Mouse (Mus musculus) limb, embryonic 14.5 days (tissue): ENCODE data around the gene Snrpg. TPM values are rescaled to one million over a fixed set of nuclear protein-coding genes. Genes with fewer than 3 reads are reported as not detected.

Experiments used
- ATAC-seq: fragments of 200-750 bp; cut with Nextera tagmentation; 2 replicates; pipeline ENCODE4 v1.8.0; 2017; ENCODE audit warnings: low read depth, moderate number of reproducible peaks, moderate TSS enrichment; ENCODE audit not compliant: low FRiP score
- DNase-seq: peaks from one replicate; pipeline ENCODE4 v3.0.0-alpha.2; 2015; ENCODE audit warnings: low spot score
- H3K27ac ChIP-seq: fragments of 300-500 bp; sonication (generic); replicated peaks from 2 replicates; pipeline ENCODE4 v1.5.1; 2014; ENCODE audit warnings: low read depth, mild to moderate bottlenecking, low read length, moderate library complexity, mixed read lengths
- H3K27me3 ChIP-seq: fragments of 300-500 bp; sonication (generic); 2 replicates; pipeline ENCODE4 v1.6.1; 2014; ENCODE audit warnings: low read length, mixed read lengths; ENCODE audit not compliant: control insufficient read depth, insufficient read depth
- H3K36me3 ChIP-seq: fragments of 300-500 bp; sonication (generic); 2 replicates; pipeline ENCODE4 v1.6.1; 2014; ENCODE audit warnings: mild to moderate bottlenecking, low read length, moderate library complexity, mixed read lengths; ENCODE audit not compliant: control insufficient read depth, insufficient read depth
- H3K4me1 ChIP-seq: fragments of 300-500 bp; sonication (generic); 2 replicates; pipeline ENCODE4 v1.6.1; 2014; ENCODE audit warnings: antibody characterized with exemption, low read length, mixed read lengths; ENCODE audit not compliant: control insufficient read depth, insufficient read depth
- H3K4me2 ChIP-seq: fragments of 300-500 bp; sonication (generic); replicated peaks from 2 replicates; pipeline ENCODE4 v1.6.1; 2014; ENCODE audit warnings: low read depth, mild to moderate bottlenecking, low read length, moderate library complexity; ENCODE audit not compliant: severe bottlenecking
- H3K4me3 ChIP-seq: fragments of 300-500 bp; sonication (generic); replicated peaks from 2 replicates; pipeline ENCODE4 v1.5.1; 2014; ENCODE audit warnings: low read length
- H3K9ac ChIP-seq: fragments of 300-500 bp; sonication (generic); 2 replicates; pipeline ENCODE4 v1.6.1; 2014; ENCODE audit warnings: mild to moderate bottlenecking, low read depth, low read length, moderate library complexity; ENCODE audit not compliant: severe bottlenecking
- H3K9me3 ChIP-seq: fragments of 300-500 bp; sonication (generic); 2 replicates; pipeline ENCODE4 v1.6.1; 2016; ENCODE audit warnings: low read length; ENCODE audit not compliant: control insufficient read depth
- POLR2A ChIP-seq: fragments of 200-500 bp; IDR thresholded peaks from 2 replicates; pipeline ENCODE4 v1.8.0; 2012; ENCODE audit warnings: inconsistent platforms, mild to moderate bottlenecking, moderate library complexity, borderline replicate concordance; ENCODE audit not compliant: insufficient read depth, insufficient read length; ENCODE audit errors: extremely low read depth
- WGBS: fragments of 180-500 bp; shearing (Covaris S2); extraction: QIAGEN DNeasy Blood & Tissue Kit; methylation state at CpG from one replicate; pipeline ENCODE4 v1.1.7; 2014; 5-methylcytosine and 5-hydroxymethylcytosine counted together
- polyA plus RNA-seq, 2 experiments: library from polyadenylated mRNA; depleted of rRNA in 1 of 2; stranded (reverse) in 1 of 2; unstranded in 1 of 2; fragments of >200 nt; fragmentation: Nextera tagmentation in 1 of 2; extraction: Ambion mirVana in 1 of 2; gene quantifications; 2 replicates each; pipeline versions ENCODE4 v1.2.1 to v1.2.3; 2012 to 2014

Snrpg gene
- polyA plus RNA-seq (2012; rRNA removed) (155 and 632 TPM in 2 replicates), polyA plus RNA-seq (2014; fragmentation: Nextera tagmentation; extraction: Ambion mirVana) (646 and 684 TPM in 2 replicates)

DNA sequence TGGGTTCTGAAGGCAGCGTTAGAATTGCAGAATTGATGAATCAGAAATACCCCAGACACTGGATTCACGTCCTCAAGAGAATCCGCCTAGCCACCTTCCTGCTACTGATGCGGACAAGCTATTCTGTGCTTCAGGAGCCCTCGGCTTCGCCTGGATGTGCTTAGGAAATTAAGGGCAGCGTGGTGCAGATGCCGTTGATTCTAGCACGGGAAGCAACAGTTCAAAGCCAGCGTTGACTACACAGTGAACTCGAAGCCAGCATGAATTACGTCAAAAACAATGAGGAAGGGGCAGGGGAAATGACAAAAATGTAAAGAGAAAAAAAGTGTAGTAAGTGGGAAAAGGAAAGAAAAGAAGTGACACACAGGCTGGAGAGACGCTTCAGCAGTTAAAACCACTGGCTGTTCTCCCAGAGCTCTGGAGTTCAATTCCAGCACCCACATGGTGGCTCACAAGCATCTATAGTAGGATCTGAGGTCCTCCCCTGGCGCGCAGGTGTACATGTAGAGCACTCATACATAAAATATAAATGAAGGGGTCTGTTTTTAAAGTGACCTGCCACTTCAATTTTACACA lies at the start of gene Snrpg:
TSS of gene Snrpg (plus strand) at position 541 of the 576 bp plus-strand sequence.
- H3K4me3 ChIP-seq: peak within 1 kb of the TSS; percentile 82
- no peak for DNase-seq
- 20% methylated on average over 15 of the region's 15 CpGs for WGBS
- H3K36me3 ChIP-seq: peaks cover 16% of the 10 kb centered on the region
- TF ChIP-seq POLR2A: no peak
- no peaks in the 10 kb centered on the region for H3K9me3 ChIP-seq
- H3K4me2 ChIP-seq: peak within 1 kb of the TSS; percentile 87
- H3K9ac ChIP-seq: peak within 1 kb of the TSS; percentile 78
- peak within 1 kb of the TSS; percentile 91 for H3K27ac ChIP-seq
- peaks cover 20% of the 10 kb centered on the region for H3K4me1 ChIP-seq
- H3K27me3 ChIP-seq: no peaks in the 10 kb centered on the region
- ATAC-seq: no peak; the same call in 1 of the 2 replicates

- DNase-seq: no peak
- H3K27me3 ChIP-seq: no peaks in the 10 kb centered on the region
- no peak overlapping the region for H3K4me2 ChIP-seq
- H3K36me3 ChIP-seq: no peaks in the 10 kb centered on the region
- no peak overlapping the region for H3K27ac ChIP-seq
- WGBS: 89% methylated on average over 5 of the region's 5 CpGs
- no peak overlapping the region for H3K9ac ChIP-seq
- no peak overlapping the region for H3K4me3 ChIP-seq
- no peaks in the 10 kb centered on the region for H3K9me3 ChIP-seq
- H3K4me1 ChIP-seq: no peaks in the 10 kb centered on the region
- no peak for TF ChIP-seq POLR2A
- ATAC-seq: no peak
Measured at GRCm38 (mm10) chr6:86322031-86322563, 49.0 kb upstream of the Snrpg start.

- Histone ChIP-seq H3K9me3 (no peaks in the 10 kb centered on the region), H3K27me3 (no peaks in the 10 kb centered on the region), H3K4me3 (no peak overlapping the region), H3K9ac (no peak overlapping the region), H3K27ac (no peak overlapping the region), H3K4me1 (no peaks in the 10 kb centered on the region), H3K4me2 (no peak overlapping the region), H3K36me3 (no peaks in the 10 kb centered on the region)
- DNase-seq (no peak), ATAC-seq (no peak)
- WGBS: 90% methylated on average over 9 of the region's 9 CpGs
- no peak for TF ChIP-seq POLR2A
Measured at GRCm38 (mm10) chr6:86322991-86323390, 48.1 kb upstream of the Snrpg start.

DNA sequence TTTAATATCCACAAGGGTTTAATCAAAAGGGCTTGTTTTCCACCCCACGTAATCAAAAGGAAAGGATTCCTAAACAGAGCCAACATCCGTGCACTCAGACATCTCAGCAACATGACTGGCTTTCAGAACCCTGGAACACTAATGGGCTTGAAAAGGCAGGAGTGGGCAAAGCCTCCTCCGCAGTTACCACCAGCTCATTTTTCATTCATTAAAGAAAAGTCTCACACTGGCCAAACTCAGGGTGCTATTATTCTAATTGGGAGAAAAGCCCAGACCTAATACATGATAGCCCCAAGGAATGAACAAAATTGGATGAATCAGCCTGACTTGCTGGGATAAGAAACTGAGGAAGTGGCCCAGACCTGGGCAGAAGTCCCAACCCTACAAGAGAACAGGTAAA lies 46.7 kb upstream of the Snrpg start:
- ATAC-seq (no peak), DNase-seq (no peak)
- Histone ChIP-seq H3K27me3 (no peaks in the 10 kb centered on the region), H3K9ac (no peak overlapping the region), H3K4me2 (no peak overlapping the region), H3K27ac (no peak overlapping the region), H3K4me3 (no peak overlapping the region), H3K4me1 (0 out of 2 replicates have a peak, but pooled peaks cover 3% of the 10 kb centered on the region), H3K9me3 (no peaks in the 10 kb centered on the region), H3K36me3 (no peaks in the 10 kb centered on the region)
- no peak for TF ChIP-seq POLR2A
- WGBS: 50% methylated on average over 3 of the region's 3 CpGs

DNA sequence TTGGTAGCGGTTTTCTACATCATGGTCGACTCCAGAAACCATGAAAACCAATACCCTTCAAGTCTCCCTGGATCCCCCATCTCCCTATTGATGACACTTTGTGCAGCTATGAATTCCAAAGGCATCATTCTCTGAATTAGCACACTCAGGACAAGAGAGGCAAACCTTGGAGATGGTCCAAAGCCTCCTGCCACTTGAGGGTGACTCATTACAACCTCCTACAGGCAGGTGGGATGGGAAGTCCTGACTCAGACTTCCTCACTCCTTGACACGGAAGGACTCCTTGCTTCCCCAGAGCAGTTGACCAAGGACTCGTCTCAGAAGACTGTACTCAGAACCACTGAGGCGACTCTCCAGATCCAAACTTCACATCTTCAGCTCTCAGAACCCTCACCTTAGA lies 45.5 kb upstream of the Snrpg start:
- Histone ChIP-seq H3K27me3 (no peaks in the 10 kb centered on the region), H3K9ac (no peak overlapping the region), H3K9me3 (no peaks in the 10 kb centered on the region), H3K4me1 (0 out of 2 replicates have a peak, but pooled peaks cover 3% of the 10 kb centered on the region), H3K4me2 (no peak overlapping the region), H3K4me3 (no peak overlapping the region), H3K36me3 (no peaks in the 10 kb centered on the region), H3K27ac (no peak overlapping the region)
- DNase-seq (no peak), ATAC-seq (no peak)
- 85% methylated on average over 5 of the region's 5 CpGs for WGBS
- no peak for TF ChIP-seq POLR2A

DNA sequence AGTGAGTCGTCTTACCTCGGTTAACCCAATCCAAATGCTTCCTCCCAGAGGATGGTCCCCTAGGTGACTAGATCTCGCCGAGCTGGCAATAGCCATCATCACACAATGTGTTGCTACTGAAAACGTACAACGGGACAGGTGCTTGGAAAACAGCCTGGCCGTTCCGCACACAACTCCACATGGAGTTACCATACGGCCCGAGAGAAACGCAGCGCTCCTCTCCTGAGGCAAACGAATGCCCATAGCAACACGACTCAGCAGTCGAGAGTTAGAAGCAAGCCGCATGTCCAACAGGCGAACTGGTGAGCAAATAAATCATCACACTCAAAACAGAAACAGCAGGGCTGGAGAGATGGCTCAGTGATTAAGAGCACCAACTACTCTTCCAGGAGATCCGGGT lies 44.2 kb upstream of the Snrpg start:
- ATAC-seq (no peak), DNase-seq (no peak)
- H3K4me3 ChIP-seq: no peak overlapping the region
- H3K4me2 ChIP-seq: no peak overlapping the region
- no peaks in the 10 kb centered on the region for H3K9me3 ChIP-seq
- H3K9ac ChIP-seq: no peak overlapping the region
- no peak for TF ChIP-seq POLR2A
- H3K27ac ChIP-seq: no peak overlapping the region
- H3K36me3 ChIP-seq: no peaks in the 10 kb centered on the region
- H3K27me3 ChIP-seq: no peaks in the 10 kb centered on the region
- 0 out of 2 replicates have a peak, but pooled peaks cover 3% of the 10 kb centered on the region for H3K4me1 ChIP-seq
- 91% methylated on average over 18 of the region's 18 CpGs for WGBS
